Mouse (Mus musculus) erythroblast, adult 5-6 weeks (primary cell): ENCODE data around the gene Clrn3. TPM values are rescaled to one million over a fixed set of nuclear protein-coding genes. Genes with fewer than 3 reads are reported as not detected.
"Not testable (repeated sequence)": the region's sequence is repeated elsewhere in the genome, so short reads cannot be mapped to it uniquely, and the experiment has no call there.

Experiments
- ATAC-seq: replicated peaks from 2 replicates; pipeline ENCODE4 v1.8.0; 2016; ENCODE audit warnings: moderate number of reproducible peaks, mild to moderate bottlenecking, moderate TSS enrichment, inconsistent platforms; ENCODE audit not compliant: poor library complexity, low FRiP score, severe bottlenecking
- total RNA-seq, 2 experiments: library from RNA; stranded (forward) in 1 of 2; stranded (reverse) in 1 of 2; fragments of 150-400 nt in 1 of 2; fragments of 200-764, 138-1000 nt in 1 of 2; gene quantifications; 2 replicates each; pipeline versions ENCODE4 v1.2.3 to v1.2.4; 2015 to 2017; ENCODE audit warnings: low replicate concordance in 2 of 2

The Clrn3 gene
- total RNA-seq, 2 experiments from 2014 or later = 0.26 TPM; not detected in 1

GRCm38 (mm10) chr7:135537948-135538741 is 9.7 kb upstream of the Clrn3 start:
- ATAC-seq = no peak

- peak; percentile 80; the same call in 1 of the 2 replicates for ATAC-seq
These were observed 9.0 kb upstream of the Clrn3 start, which contains the start of gene Ptpre for GRCm38 (mm10) chr7:135537341-135537901. Gene Ptpre, plus strand, starts transcription at chr7:135537481.

GRCm38 (mm10) chr7:135535908-135536307 is 7.5 kb upstream of the Clrn3 start:
- ATAC-seq = no peak

- no peak for ATAC-seq
These were observed 6.2 kb upstream of the Clrn3 start for GRCm38 (mm10) chr7:135534548-135535189.

GRCm38 (mm10) chr7:135529068-135529467 is 614 bp upstream of the Clrn3 start:
- no peak for ATAC-seq

- no peak for ATAC-seq
These were observed 1.3 kb downstream of the Clrn3 start for GRCm38 (mm10) chr7:135527169-135527568.

GRCm38 (mm10) chr7:135526574-135527152 is 1.8 kb downstream of the Clrn3 start:
- ATAC-seq = no peak

- no peak for ATAC-seq
These were observed 4.0 kb downstream of the Clrn3 start for GRCm38 (mm10) chr7:135524424-135524967.

GRCm38 (mm10) chr7:135523981-135524380 is 4.5 kb downstream of the Clrn3 start:
- no peak for ATAC-seq

GRCm38 (mm10) chr7:135521755-135522512 is 6.5 kb downstream of the Clrn3 start:
- no peak for ATAC-seq

- no peak for ATAC-seq
These were observed 8.2 kb downstream of the Clrn3 start for GRCm38 (mm10) chr7:135520241-135520640.

- ATAC-seq = no peak
These were observed 11.3 kb downstream of the Clrn3 start for GRCm38 (mm10) chr7:135517191-135517590.

GRCm38 (mm10) chr7:135511723-135512122 is 16.7 kb downstream of the Clrn3 start:
- no peak for ATAC-seq

- no peak for ATAC-seq
These were observed 18.0 kb downstream of the Clrn3 start for GRCm38 (mm10) chr7:135510431-135510830.

- ATAC-seq = no peak
These were observed 19.2 kb downstream of the Clrn3 start for GRCm38 (mm10) chr7:135509272-135509671.

GRCm38 (mm10) chr7:135508602-135509001 is 19.9 kb downstream of the Clrn3 start:
- ATAC-seq = no peak

- not testable (repeated sequence) for ATAC-seq
These were observed 21.9 kb downstream of the Clrn3 start for GRCm38 (mm10) chr7:135506506-135506905.

- ATAC-seq = no peak
These were observed 29.1 kb downstream of the Clrn3 start for GRCm38 (mm10) chr7:135499403-135499802.

- ATAC-seq = no peak
These were observed 29.8 kb downstream of the Clrn3 start for GRCm38 (mm10) chr7:135498565-135499186.
